Mouse (Mus musculus): ENCODE data around the gene Sumf2.

The Sumf2 gene

GRCm38 (mm10) chr5:129908242-129908965 lies 61.6 kb downstream of the Sumf2 start, which contains the start of gene Nupr1l:
Gene Nupr1l, plus strand, starts transcription at chr5:129908540.
- peak; percentile 85 for DNase-seq (ENCODE audit: low read depth)

- no peak for DNase-seq (ENCODE audit: low read depth)
Measured at GRCm38 (mm10) chr5:129909147-129909546, 62.4 kb downstream of the Sumf2 start.

GRCm38 (mm10) chr5:129909591-129909990 lies 62.8 kb downstream of the Sumf2 start:
- peak; percentile 34 for DNase-seq (ENCODE audit: low read depth)

All from induced T-regulatory cell, adult 2 months (primary cell).